Mouse (Mus musculus) embryonic facial prominence, embryonic 15.5 days (tissue): ENCODE measurements at regions not wholly inside any gene's neighbourhood (a gene's known extent, or its start where the extent isn't known, plus 50 kb on each side); places are given as distances from the start of the nearest gene placed in this dataset.

Experiments used
- ATAC-seq: fragments of 200-750 bp; cut with Nextera tagmentation; 2 replicates; pipeline ENCODE4 v1.8.0; 2017; ENCODE audit warnings: low read depth, moderate TSS enrichment; ENCODE audit not compliant: insufficient number of reproducible peaks, low FRiP score, low TSS enrichment
- H3K27ac ChIP-seq: fragments of 300-500 bp; sonication (generic); replicated peaks from 2 replicates; pipeline ENCODE4 v1.5.1; 2015; ENCODE audit warnings: mild to moderate bottlenecking, inconsistent platforms
- H3K27me3 ChIP-seq: fragments of 300-500 bp; sonication (generic); 2 replicates; pipeline ENCODE4 v1.6.1; 2015; ENCODE audit warnings: inconsistent platforms
- H3K36me3 ChIP-seq: fragments of 300-500 bp; sonication (generic); 2 replicates; pipeline ENCODE4 v1.6.1; 2015; ENCODE audit warnings: mild to moderate bottlenecking, inconsistent platforms
- H3K4me1 ChIP-seq: fragments of 300-500 bp; sonication (generic); 2 replicates; pipeline ENCODE4 v1.6.1; 2015; ENCODE audit warnings: inconsistent platforms
- H3K4me2 ChIP-seq: fragments of 300-500 bp; sonication (generic); replicated peaks from 2 replicates; pipeline ENCODE4 v1.6.1; 2015; ENCODE audit warnings: mild to moderate bottlenecking, inconsistent platforms
- H3K4me3 ChIP-seq: fragments of 300-500 bp; sonication (generic); replicated peaks from 2 replicates; pipeline ENCODE4 v1.5.1; 2015; ENCODE audit warnings: mild to moderate bottlenecking, inconsistent platforms
- H3K9ac ChIP-seq: fragments of 300-500 bp; sonication (generic); 2 replicates; pipeline ENCODE4 v1.6.1; 2015; ENCODE audit warnings: inconsistent platforms
- H3K9me3 ChIP-seq: fragments of 300-500 bp; sonication (generic); replicated peaks from 2 replicates; pipeline ENCODE4 v1.6.1; 2016; ENCODE audit warnings: inconsistent platforms
- WGBS: fragments of 180-500 bp; shearing (Covaris S2); methylation state at CpG from one replicate; pipeline ENCODE4 v1.1.7; 2015; 5-methylcytosine and 5-hydroxymethylcytosine counted together

GRCm38 (mm10) chr15:27328441-27328840 lies 138.0 kb upstream of the Ank start:
- Histone ChIP-seq H3K4me2 (no peak overlapping the region), H3K4me3 (no peak overlapping the region), H3K27ac (no peak overlapping the region), H3K4me1 (no peaks in the 10 kb centered on the region), H3K9me3 (no peaks in the 10 kb centered on the region), H3K27me3 (no peaks in the 10 kb centered on the region), H3K9ac (no peak overlapping the region), H3K36me3 (no peaks in the 10 kb centered on the region)
- WGBS: 89% methylated on average over 2 of the region's 2 CpGs
- no peak for ATAC-seq

GRCm38 (mm10) chr15:27340070-27340469 lies 126.4 kb upstream of the Ank start:
- Histone ChIP-seq H3K27me3 (no peaks in the 10 kb centered on the region), H3K4me3 (no peak overlapping the region), H3K4me2 (no peak overlapping the region), H3K4me1 (no peaks in the 10 kb centered on the region), H3K36me3 (no peaks in the 10 kb centered on the region), H3K9me3 (no peaks in the 10 kb centered on the region), H3K27ac (no peak overlapping the region), H3K9ac (no peak overlapping the region)
- peak; percentile 51; the same call in 1 of the 2 replicates for ATAC-seq
- WGBS: 62% methylated on average over 4 of the region's 4 CpGs

GRCm38 (mm10) chr15:27341518-27341976 lies 124.9 kb upstream of the Ank start:
- ATAC-seq: no peak
- H3K27ac ChIP-seq: no peak overlapping the region
- H3K4me2 ChIP-seq: no peak overlapping the region
- no peaks in the 10 kb centered on the region for H3K27me3 ChIP-seq
- 66% methylated on average over 5 of the region's 5 CpGs for WGBS
- H3K4me3 ChIP-seq: no peak overlapping the region
- H3K36me3 ChIP-seq: no peaks in the 10 kb centered on the region
- H3K9ac ChIP-seq: no peak overlapping the region
- no peaks in the 10 kb centered on the region for H3K4me1 ChIP-seq
- no peaks in the 10 kb centered on the region for H3K9me3 ChIP-seq

- Histone ChIP-seq H3K27ac (no peak overlapping the region), H3K9me3 (no peaks in the 10 kb centered on the region), H3K27me3 (no peaks in the 10 kb centered on the region), H3K4me3 (no peak overlapping the region), H3K4me2 (no peak overlapping the region), H3K36me3 (no peaks in the 10 kb centered on the region), H3K9ac (no peak overlapping the region), H3K4me1 (no peaks in the 10 kb centered on the region)
- 61% methylated on average over 6 of the region's 6 CpGs for WGBS
- no peak for ATAC-seq
Observed at GRCm38 (mm10) chr15:27358441-27358840, 108.0 kb upstream of the Ank start.

GRCm38 (mm10) chr15:27359271-27359670 lies 107.2 kb upstream of the Ank start:
- no peak overlapping the region for H3K27ac ChIP-seq
- no peak overlapping the region for H3K4me2 ChIP-seq
- no peak for ATAC-seq
- 44% methylated on average over 1 of the region's 1 CpGs for WGBS
- no peak overlapping the region for H3K9ac ChIP-seq
- H3K4me1 ChIP-seq: no peaks in the 10 kb centered on the region
- no peaks in the 10 kb centered on the region for H3K27me3 ChIP-seq
- no peaks in the 10 kb centered on the region for H3K9me3 ChIP-seq
- no peaks in the 10 kb centered on the region for H3K36me3 ChIP-seq
- H3K4me3 ChIP-seq: no peak overlapping the region

GRCm38 (mm10) chr15:27374517-27374916 lies 92.0 kb upstream of the Ank start:
- H3K9ac ChIP-seq: no peak overlapping the region
- no peaks in the 10 kb centered on the region for H3K4me1 ChIP-seq
- whole genome bisulfite sequencing: 80% methylated on average over 1 of the region's 1 CpGs
- H3K9me3 ChIP-seq: no peaks in the 10 kb centered on the region
- no peak overlapping the region for H3K4me2 ChIP-seq
- H3K36me3 ChIP-seq: no peaks in the 10 kb centered on the region
- no peak overlapping the region for H3K4me3 ChIP-seq
- no peaks in the 10 kb centered on the region for H3K27me3 ChIP-seq
- H3K27ac ChIP-seq: no peak overlapping the region
- no peak for ATAC-seq

- Histone ChIP-seq H3K4me2 (no peak overlapping the region), H3K9me3 (no peaks in the 10 kb centered on the region), H3K36me3 (no peaks in the 10 kb centered on the region), H3K4me3 (no peak overlapping the region), H3K27me3 (no peaks in the 10 kb centered on the region), H3K9ac (no peak overlapping the region), H3K4me1 (no peaks in the 10 kb centered on the region), H3K27ac (no peak overlapping the region)
- 70% methylated on average over 3 of the region's 3 CpGs for whole genome bisulfite sequencing
- ATAC-seq: no peak
Observed at GRCm38 (mm10) chr15:27378601-27379094, 87.8 kb upstream of the Ank start.

- no peaks in the 10 kb centered on the region for H3K36me3 ChIP-seq
- no peak for ATAC-seq
- no peaks in the 10 kb centered on the region for H3K27me3 ChIP-seq
- no peaks in the 10 kb centered on the region for H3K4me1 ChIP-seq
- no peak overlapping the region for H3K4me3 ChIP-seq
- 68% methylated on average over 4 of the region's 4 CpGs for WGBS
- H3K9ac ChIP-seq: no peak overlapping the region
- H3K27ac ChIP-seq: no peak overlapping the region
- H3K4me2 ChIP-seq: no peak overlapping the region
- H3K9me3 ChIP-seq: no peaks in the 10 kb centered on the region
Observed at GRCm38 (mm10) chr15:27380436-27380945, 86.0 kb upstream of the Ank start.

GRCm38 (mm10) chr15:27381565-27381964 lies 84.9 kb upstream of the Ank start:
- H3K27me3 ChIP-seq: no peaks in the 10 kb centered on the region
- no peak overlapping the region for H3K9ac ChIP-seq
- no peak overlapping the region for H3K4me2 ChIP-seq
- no peak overlapping the region for H3K4me3 ChIP-seq
- H3K27ac ChIP-seq: no peak overlapping the region
- ATAC-seq: peak; percentile 77
- 35% methylated on average over 2 of the region's 2 CpGs for WGBS
- no peaks in the 10 kb centered on the region for H3K4me1 ChIP-seq
- no peaks in the 10 kb centered on the region for H3K36me3 ChIP-seq
- no peaks in the 10 kb centered on the region for H3K9me3 ChIP-seq

- H3K4me2 ChIP-seq: no peak overlapping the region
- WGBS: 86% methylated on average over 2 of the region's 2 CpGs
- no peaks in the 10 kb centered on the region for H3K36me3 ChIP-seq
- no peaks in the 10 kb centered on the region for H3K4me1 ChIP-seq
- ATAC-seq: no peak
- H3K9me3 ChIP-seq: no peaks in the 10 kb centered on the region
- H3K27me3 ChIP-seq: no peaks in the 10 kb centered on the region
- H3K27ac ChIP-seq: no peak overlapping the region
- no peak overlapping the region for H3K4me3 ChIP-seq
- no peak overlapping the region for H3K9ac ChIP-seq
Observed at GRCm38 (mm10) chr15:27390567-27390966, 75.9 kb upstream of the Ank start.

- 61% methylated on average over 20 of the region's 20 CpGs for WGBS
- ATAC-seq: peak; percentile 29; the same call in 1 of the 2 replicates
- Histone ChIP-seq H3K4me1 (no peaks in the 10 kb centered on the region), H3K9me3 (no peaks in the 10 kb centered on the region), H3K9ac (no peak overlapping the region), H3K27ac (no peak overlapping the region), H3K27me3 (no peaks in the 10 kb centered on the region), H3K36me3 (no peaks in the 10 kb centered on the region), H3K4me3 (no peak overlapping the region), H3K4me2 (peak overlapping the region; percentile 1; the same call in 1 of the 2 replicates)
Observed at GRCm38 (mm10) chr15:27405721-27406161, 60.7 kb upstream of the Ank start.

GRCm38 (mm10) chr15:27409856-27410255 lies 56.6 kb upstream of the Ank start:
- Histone ChIP-seq H3K4me3 (no peak overlapping the region), H3K9me3 (no peaks in the 10 kb centered on the region), H3K4me2 (no peak overlapping the region), H3K27me3 (no peaks in the 10 kb centered on the region), H3K4me1 (0 out of 2 replicates have a peak, but pooled peaks cover 2% of the 10 kb centered on the region), H3K36me3 (no peaks in the 10 kb centered on the region), H3K27ac (no peak overlapping the region), H3K9ac (no peak overlapping the region)
- 83% methylated on average over 8 of the region's 8 CpGs for WGBS
- ATAC-seq: no peak
